Mouse (Mus musculus) right cerebral cortex, postnatal 14 days (tissue): ENCODE measurements at regions not wholly inside any gene's neighbourhood (a gene's known extent, or its start where the extent isn't known, plus 50 kb on each side); places are given as distances from the start of the nearest gene placed in this dataset.

Experiments
- DNase-seq: peaks from one replicate; pipeline ENCODE4 v3.0.0; 2022

DNA sequence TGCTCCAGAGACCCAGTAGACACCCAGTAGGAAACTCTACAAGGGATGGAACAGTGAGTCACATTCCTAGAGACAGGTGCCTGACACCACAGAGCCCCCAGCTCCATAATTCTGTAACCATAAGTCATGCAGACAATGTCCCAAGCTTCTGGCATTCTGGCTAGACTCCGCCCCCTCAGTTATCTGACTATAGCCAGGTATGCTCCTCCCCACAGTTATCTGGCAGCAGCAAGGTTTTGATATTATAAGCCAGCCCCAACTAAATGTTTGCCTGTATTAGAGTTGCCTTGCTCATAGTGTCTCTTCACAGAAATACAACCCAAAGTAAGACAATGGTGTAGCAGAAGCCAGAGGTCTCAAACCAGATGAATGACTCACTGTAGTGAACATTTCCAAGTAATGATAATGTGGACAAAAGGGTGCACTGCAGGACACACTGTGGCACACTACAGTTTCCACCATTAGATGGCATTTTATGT, 121.4 kb upstream of the Otogl start:
- DNase-seq: no peak

DNA sequence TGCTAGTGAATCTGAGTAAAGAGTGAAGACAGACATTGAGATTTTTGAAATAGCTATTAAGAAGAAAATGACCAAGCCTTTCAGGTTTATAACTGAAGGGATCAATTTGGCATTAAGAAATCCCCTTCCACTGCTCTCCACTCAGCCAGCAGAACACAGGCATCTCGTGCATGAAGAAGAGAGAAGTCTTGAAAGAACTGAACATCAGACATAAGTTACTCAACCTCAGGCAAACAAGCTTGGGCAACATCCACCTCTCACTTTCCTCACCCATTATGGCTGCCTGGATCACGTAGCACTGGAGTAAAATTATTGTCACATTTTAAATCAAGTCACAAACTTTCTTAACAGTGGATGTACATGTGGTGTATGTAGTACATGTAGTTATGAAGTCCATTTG, 115.6 kb upstream of the Otogl start:
- no peak for DNase-seq

DNA sequence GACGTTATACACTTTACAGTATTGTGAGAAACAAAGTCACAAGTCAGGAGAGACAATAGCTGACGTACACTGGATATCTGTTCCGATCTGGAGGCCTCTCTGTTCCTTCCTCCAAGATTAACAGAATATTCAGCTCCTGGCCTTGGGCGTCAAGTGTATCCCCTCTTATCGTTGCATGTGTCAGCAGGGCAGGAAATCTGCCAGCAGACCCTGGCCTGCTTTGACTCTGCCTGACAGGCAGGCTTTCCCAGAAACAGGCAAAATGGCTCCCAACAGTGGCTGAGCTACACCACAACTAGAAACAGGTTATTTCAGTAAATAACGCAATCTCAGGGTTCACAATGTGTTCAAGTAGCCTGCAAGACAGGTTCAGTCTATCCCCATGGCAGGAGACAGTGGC, 112.3 kb upstream of the Otogl start:
- DNase-seq: no peak

DNA sequence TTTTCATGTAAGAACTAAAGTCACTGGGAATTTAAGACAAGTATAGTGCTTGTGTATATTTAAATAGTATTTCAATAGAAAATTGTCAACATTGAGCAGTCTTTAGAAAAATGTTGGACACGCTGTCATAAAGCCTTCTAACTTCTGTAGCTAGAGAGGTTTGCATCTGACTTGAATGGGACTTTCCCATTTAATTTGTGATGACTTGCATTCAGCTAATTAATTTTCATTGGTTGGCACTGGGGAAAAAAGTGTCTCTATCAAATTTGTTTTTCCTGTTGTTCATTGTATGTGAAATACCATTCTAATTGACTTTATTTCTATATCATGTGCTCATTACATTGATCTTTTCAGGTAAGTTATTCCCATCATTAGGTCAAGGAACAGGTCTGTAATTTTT, 104.6 kb upstream of the Otogl start:
- DNase-seq: no peak

DNA sequence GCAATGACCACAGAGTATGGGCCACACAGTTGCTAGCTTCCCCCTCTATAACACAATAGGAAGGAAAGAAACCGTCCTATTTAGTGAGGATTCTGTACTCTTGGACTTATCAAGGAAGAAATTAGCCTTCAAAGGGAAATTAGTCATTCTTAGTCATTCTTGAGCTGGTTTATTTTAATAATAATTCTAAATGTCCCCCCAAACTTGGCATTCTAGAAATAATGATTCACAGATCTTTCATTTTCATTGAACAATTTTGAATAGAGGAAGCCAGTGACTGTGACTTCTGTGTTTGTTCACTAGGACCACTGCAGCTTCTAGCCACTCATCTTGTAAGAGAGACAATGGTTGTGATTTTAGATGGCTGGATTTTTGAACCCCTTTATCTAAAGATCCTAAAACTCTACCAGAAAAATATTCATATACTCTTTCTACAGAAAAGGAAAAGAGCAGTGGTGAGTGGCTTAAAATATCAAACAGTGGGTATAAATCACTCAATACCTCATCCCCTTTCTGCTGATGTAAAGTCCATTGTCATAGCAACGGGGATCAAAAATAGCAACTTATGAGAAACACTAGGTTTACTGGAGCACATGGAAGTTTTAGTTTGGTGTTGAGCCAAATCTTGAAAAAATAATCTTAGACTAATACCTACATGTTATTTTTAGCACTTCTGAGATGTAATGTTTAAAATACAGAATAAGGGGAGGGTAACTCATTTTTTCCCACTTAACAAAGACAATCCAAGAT, 83.1 kb upstream of the Otogl start:
- no peak for DNase-seq

DNA sequence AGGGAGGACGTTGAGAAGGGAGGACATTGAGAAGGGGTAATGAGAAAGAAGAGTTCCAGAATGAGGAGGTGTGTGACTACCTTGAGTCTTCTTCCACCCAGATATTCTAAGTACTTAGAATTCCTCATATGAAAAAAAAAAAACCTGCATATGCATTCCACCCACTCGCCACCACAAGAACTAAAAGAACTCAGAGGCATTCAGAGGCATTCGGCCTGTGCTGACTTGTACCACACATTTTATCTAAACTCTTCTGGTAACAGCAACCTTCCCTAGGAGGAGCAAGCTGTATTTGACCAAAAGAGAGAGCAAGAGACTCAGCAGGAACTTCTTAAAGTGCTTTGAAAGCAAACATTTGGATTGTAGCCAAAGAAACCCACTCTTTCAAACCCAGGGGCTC, 80.7 kb upstream of the Otogl start:
- DNase-seq: no peak

DNA sequence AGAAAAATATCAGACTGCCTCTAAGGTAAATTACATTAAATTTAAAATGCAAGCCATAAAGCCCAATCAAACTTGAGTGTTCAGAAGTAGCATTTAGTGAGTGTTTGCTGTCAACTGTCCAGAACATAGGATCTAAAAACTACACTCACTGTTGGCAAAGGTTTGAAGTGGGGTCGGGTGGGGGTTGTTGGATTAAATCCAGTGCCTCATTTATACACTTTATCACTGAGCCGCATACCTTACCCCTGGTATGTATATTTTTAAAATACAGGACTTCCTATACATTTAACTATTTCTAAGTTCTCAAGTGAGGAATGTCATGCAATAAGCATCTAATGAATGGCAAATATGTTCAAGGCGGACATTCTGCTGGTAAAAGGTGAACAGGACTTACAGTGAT, 78.6 kb upstream of the Otogl start:
- no peak for DNase-seq

DNA sequence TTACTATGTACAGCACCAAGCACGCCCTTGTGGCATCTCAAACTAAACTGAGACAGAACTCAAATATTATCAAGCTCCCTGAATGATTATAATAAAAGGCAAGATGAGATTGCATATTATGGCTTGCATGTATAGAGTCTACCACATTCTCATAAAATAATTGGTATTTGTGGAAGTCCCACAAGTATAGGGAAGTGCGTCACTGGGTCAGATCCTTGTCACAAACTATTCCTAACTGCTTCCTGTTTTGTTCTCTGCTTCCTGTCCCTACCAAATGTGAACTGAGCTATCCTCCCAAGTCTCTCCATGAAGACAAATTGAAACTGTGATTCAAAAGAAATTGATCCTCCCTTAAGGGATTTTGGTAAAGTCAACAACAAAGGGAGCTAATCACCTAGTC, 78.0 kb upstream of the Otogl start:
- no peak for DNase-seq

DNA sequence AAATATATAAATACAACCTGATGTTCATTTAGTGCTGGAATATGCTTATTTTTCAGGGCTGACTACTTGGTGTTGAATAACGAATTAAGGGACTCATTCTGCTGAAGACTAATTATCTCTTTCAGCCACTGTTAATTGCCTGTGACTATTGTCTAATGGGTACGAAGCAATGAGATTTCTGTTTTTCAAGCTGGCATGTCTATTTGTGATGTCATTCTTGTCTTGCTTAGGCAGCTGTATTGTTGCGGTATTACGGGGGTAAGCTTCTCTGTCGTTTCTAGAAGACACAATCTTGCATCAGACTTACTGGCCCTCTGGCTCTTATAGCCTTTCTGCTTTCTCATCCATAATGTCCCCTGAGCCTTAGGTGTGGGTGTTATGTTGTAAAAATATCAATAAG, 70.7 kb upstream of the Otogl start:
- DNase-seq: no peak

DNA sequence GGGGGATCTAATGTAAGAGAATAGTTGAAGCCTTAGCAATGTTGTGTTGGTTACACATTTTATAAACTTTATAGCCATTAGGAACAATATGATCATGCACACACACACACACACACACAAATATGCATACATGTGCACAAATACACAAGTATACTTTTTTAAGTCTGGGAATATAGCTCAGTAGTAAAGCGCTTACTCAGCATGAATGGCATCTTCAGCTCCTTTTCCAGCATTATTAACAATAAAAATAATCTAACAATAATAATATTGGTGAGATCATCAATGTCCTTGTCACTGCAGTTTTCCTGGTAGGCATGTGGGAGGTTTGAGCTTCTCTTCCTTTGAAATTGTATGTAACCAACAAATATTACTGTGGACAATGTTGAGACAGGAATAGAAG, 70.1 kb upstream of the Otogl start:
- DNase-seq: no peak

DNA sequence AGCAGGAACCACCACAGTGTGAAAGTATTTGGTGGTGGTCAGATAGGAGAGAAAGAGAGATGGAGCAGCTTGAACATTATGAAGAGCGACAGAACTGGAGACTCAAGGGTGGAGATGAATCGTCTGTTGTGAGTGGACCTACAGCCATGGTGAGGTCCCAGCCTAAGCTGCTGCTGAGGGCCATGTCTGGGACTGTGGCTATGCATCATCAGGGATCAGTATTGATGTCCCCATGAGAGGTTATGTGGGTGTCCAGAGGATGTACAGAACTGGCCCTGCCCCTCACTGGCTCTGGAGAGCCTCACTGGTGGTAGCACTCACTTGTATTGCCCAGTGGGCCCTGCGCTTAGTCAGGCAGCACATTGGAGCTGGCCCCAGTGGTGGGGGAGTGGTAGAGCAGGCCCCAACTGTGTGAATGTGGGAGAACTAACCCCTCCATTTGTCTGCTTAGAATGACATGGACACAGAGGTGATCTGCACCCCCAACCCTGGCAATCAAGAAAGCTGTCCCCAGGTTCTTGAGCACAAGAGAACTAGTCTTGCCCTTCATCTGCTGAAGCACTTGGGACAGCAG, 64.5 kb upstream of the Otogl start:
- no peak for DNase-seq

DNA sequence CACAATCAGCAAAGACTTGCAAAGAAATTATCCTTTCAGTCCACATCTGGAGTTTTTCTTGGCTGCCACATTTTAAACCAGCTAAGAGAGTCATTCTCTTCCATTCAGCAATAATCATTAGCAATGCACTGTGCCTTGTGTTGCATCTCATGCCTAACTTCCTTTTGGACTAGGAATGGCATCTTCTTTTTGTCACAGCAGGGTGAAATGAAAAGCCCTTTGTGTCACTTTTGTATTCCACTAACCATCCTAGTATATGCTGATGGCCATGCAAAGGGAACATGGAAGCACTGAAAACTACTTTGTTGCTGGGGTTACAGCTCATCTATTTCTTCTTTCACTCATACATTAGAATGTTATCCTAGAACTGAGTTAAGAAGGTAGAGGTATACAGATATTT, 59.8 kb upstream of the Otogl start:
- no peak for DNase-seq

DNA sequence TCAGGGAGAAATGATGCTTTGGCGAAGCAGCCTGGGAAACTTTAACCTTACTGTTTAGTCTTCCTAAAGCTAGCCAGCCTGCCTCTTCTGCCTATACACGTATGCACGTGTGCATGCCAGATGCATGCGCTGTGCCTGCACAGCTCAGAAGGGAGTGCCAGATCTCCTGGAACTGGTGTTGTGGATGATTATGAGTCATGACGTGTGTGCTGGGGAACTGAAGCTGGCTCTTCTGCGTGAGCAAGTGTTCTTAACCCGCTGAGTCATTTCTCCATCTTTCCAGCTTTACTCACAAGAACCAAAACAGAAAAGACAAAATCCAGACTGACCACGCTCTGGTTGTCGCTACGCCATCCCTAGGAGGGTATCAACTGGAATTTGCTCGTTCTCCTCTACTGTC, 55.1 kb upstream of the Otogl start:
- DNase-seq: no peak

DNA sequence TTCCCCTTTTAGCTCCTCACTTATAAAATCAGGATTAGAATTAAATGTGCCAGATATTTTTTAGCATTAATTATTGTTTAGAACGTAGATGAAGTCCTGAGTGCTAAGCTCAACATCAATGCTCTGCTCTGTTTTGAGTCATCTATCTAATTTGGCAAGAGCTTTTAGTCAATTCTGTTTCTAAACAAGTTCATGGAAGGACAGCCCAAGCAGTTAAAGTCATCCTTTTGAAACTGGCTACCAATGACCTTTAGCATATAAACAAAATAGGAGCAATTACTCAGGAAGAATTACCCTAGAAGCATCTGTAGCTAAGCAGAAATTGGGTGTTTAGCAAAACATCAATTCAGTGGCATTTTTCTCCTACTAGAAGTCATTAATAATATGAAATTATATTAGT, 52.1 kb upstream of the Otogl start:
- DNase-seq: no peak

DNA sequence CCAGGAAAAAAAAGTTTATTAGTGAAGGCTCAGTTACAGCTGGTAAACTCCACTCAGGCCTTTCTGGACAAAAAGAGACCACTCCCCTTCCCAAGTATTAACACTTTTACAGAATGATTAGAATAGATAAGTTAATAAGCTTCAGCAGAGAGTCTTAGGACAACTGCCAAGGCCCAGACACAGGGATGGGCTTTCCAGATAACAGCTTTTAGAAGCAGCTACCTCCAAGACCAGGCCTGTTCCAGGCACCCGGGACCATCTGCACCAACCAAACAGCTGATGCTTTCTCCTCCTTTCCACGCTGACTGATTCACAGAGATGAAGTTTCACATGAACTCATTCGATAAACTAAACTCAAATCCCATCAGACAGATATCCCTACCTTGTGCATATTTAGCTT, 50.2 kb upstream of the Otogl start:
- DNase-seq: no peak
